Mouse (Mus musculus): ENCODE measurements around the gene Mak. TPM values are rescaled to one million over a fixed set of nuclear protein-coding genes. Genes with fewer than 3 reads are reported as not detected.

Mak gene
- polyA plus RNA-seq, 1 experiment = 98.5 TPM

GRCm38 (mm10) chr13:41088746-41089145 lies 9.2 kb upstream of the Mak start:
- TF ChIP-seq POLR2A (IDR thresholded peaks at IDR 0.05; ENCODE audit: control insufficient read depth, low read depth, low read length) (no peak), CTCF (IDR thresholded peaks at IDR 0.05; ENCODE audit: control insufficient read depth, insufficient read depth, insufficient replicate concordance, low read depth, low read length) (no peak)
- Histone ChIP-seq H3K27ac (ENCODE audit: control insufficient read depth, insufficient read depth, low read depth, low read length) (no peak overlapping the region), H3K4me1 (ENCODE audit: control insufficient read depth, insufficient read depth, low read length) (no peaks in the 10 kb centered on the region), H3K36me3 (ENCODE audit: control insufficient read depth, insufficient read depth, low read length) (no peaks in the 10 kb centered on the region), H3K27me3 (ENCODE audit: control insufficient read depth, insufficient read depth, low read length) (no peaks in the 10 kb centered on the region), H3K4me3 (ENCODE audit: control insufficient read depth, low read depth, low read length) (no peak overlapping the region)

- no peaks in the 10 kb centered on the region for H3K36me3 ChIP-seq (ENCODE audit: control insufficient read depth, insufficient read depth, low read length)
- TF ChIP-seq POLR2A (IDR thresholded peaks at IDR 0.05; ENCODE audit: control insufficient read depth, low read depth, low read length) (no peak), CTCF (IDR thresholded peaks at IDR 0.05; ENCODE audit: control insufficient read depth, insufficient read depth, insufficient replicate concordance, low read depth, low read length) (no peak)
- H3K4me3 ChIP-seq (ENCODE audit: control insufficient read depth, low read depth, low read length) = no peak overlapping the region
- H3K27me3 ChIP-seq (ENCODE audit: control insufficient read depth, insufficient read depth, low read length) = no peaks in the 10 kb centered on the region
- H3K4me1 ChIP-seq (ENCODE audit: control insufficient read depth, insufficient read depth, low read length) = no peaks in the 10 kb centered on the region
- no peak overlapping the region for H3K27ac ChIP-seq (ENCODE audit: control insufficient read depth, insufficient read depth, low read depth, low read length)
Observed at GRCm38 (mm10) chr13:41085140-41085539, 5.6 kb upstream of the Mak start.

- H3K36me3 ChIP-seq (ENCODE audit: control insufficient read depth, insufficient read depth, low read length) = no peaks in the 10 kb centered on the region
Observed at GRCm38 (mm10) chr13:41084521-41084920, 5.0 kb upstream of the Mak start.

GRCm38 (mm10) chr13:41080700-41081099 lies 1.2 kb upstream of the Mak start:
- no peak overlapping the region for H3K27ac ChIP-seq (ENCODE audit: control insufficient read depth, insufficient read depth, low read depth, low read length)
- H3K36me3 ChIP-seq (ENCODE audit: control insufficient read depth, insufficient read depth, low read length) = no peaks in the 10 kb centered on the region
- no peak overlapping the region for H3K4me3 ChIP-seq (ENCODE audit: control insufficient read depth, low read depth, low read length)
- TF ChIP-seq POLR2A (IDR thresholded peaks at IDR 0.05; ENCODE audit: control insufficient read depth, low read depth, low read length) = no peak
- no peak for TF ChIP-seq CTCF (IDR thresholded peaks at IDR 0.05; ENCODE audit: control insufficient read depth, insufficient read depth, insufficient replicate concordance, low read depth, low read length)
- no peaks in the 10 kb centered on the region for H3K27me3 ChIP-seq (ENCODE audit: control insufficient read depth, insufficient read depth, low read length)
- no peaks in the 10 kb centered on the region; the same call in none of the 2 replicates for H3K4me1 ChIP-seq (ENCODE audit: control insufficient read depth, insufficient read depth, low read length)

More at GRCm38 (mm10) chr13:41084521-41084920, 5.0 kb upstream of the Mak start:
- no peak overlapping the region for H3K4me3 ChIP-seq (ENCODE audit: control insufficient read depth, low read depth, low read length)
- no peak overlapping the region for H3K27ac ChIP-seq (ENCODE audit: control insufficient read depth, insufficient read depth, low read depth, low read length)
- TF ChIP-seq POLR2A (IDR thresholded peaks at IDR 0.05; ENCODE audit: control insufficient read depth, low read depth, low read length) (no peak), CTCF (IDR thresholded peaks at IDR 0.05; ENCODE audit: control insufficient read depth, insufficient read depth, insufficient replicate concordance, low read depth, low read length) (no peak)
- no peaks in the 10 kb centered on the region for H3K27me3 ChIP-seq (ENCODE audit: control insufficient read depth, insufficient read depth, low read length)
- no peaks in the 10 kb centered on the region; the same call in 1 of the 2 replicates for H3K4me1 ChIP-seq (ENCODE audit: control insufficient read depth, insufficient read depth, low read length)

- Histone ChIP-seq H3K27me3 (ENCODE audit: control insufficient read depth, insufficient read depth, low read length) (no peaks in the 10 kb centered on the region), H3K27ac (ENCODE audit: control insufficient read depth, insufficient read depth, low read depth, low read length) (no peak overlapping the region), H3K36me3 (ENCODE audit: control insufficient read depth, insufficient read depth, low read length) (no peaks in the 10 kb centered on the region), H3K4me3 (ENCODE audit: control insufficient read depth, low read depth, low read length) (no peak overlapping the region), H3K4me1 (ENCODE audit: control insufficient read depth, insufficient read depth, low read length) (no peaks in the 10 kb centered on the region; the same call in none of the 2 replicates)
- TF ChIP-seq POLR2A (IDR thresholded peaks at IDR 0.05; ENCODE audit: control insufficient read depth, low read depth, low read length) (no peak), CTCF (IDR thresholded peaks at IDR 0.05; ENCODE audit: control insufficient read depth, insufficient read depth, insufficient replicate concordance, low read depth, low read length) (no peak)
Observed at GRCm38 (mm10) chr13:41079859-41080258, 353 bp upstream of the Mak start.

- no peaks in the 10 kb centered on the region; the same call in none of the 2 replicates for H3K4me1 ChIP-seq (ENCODE audit: control insufficient read depth, insufficient read depth, low read length)
- H3K36me3 ChIP-seq (ENCODE audit: control insufficient read depth, insufficient read depth, low read length) = no peaks in the 10 kb centered on the region
- peak overlapping the region; percentile 89 for H3K4me3 ChIP-seq (ENCODE audit: control insufficient read depth, low read depth, low read length)
- TF ChIP-seq POLR2A (IDR thresholded peaks at IDR 0.05; ENCODE audit: control insufficient read depth, low read depth, low read length) = no peak
- no peak for TF ChIP-seq CTCF (IDR thresholded peaks at IDR 0.05; ENCODE audit: control insufficient read depth, insufficient read depth, insufficient replicate concordance, low read depth, low read length)
- no peaks in the 10 kb centered on the region for H3K27me3 ChIP-seq (ENCODE audit: control insufficient read depth, insufficient read depth, low read length)
- H3K27ac ChIP-seq (ENCODE audit: control insufficient read depth, insufficient read depth, low read depth, low read length) = no peak overlapping the region
Observed at GRCm38 (mm10) chr13:41078690-41079420, 651 bp downstream of the Mak start.

GRCm38 (mm10) chr13:41077921-41078320 lies 1.6 kb downstream of the Mak start:
- Histone ChIP-seq H3K4me3 (ENCODE audit: control insufficient read depth, low read depth, low read length) (peak overlapping the region; percentile 89), H3K36me3 (ENCODE audit: control insufficient read depth, insufficient read depth, low read length) (no peaks in the 10 kb centered on the region), H3K27me3 (ENCODE audit: control insufficient read depth, insufficient read depth, low read length) (no peaks in the 10 kb centered on the region), H3K27ac (ENCODE audit: control insufficient read depth, insufficient read depth, low read depth, low read length) (no peak overlapping the region), H3K4me1 (ENCODE audit: control insufficient read depth, insufficient read depth, low read length) (no peaks in the 10 kb centered on the region; the same call in none of the 2 replicates)
- no peak for TF ChIP-seq POLR2A (IDR thresholded peaks at IDR 0.05; ENCODE audit: control insufficient read depth, low read depth, low read length)
- TF ChIP-seq CTCF (IDR thresholded peaks at IDR 0.05; ENCODE audit: control insufficient read depth, insufficient read depth, insufficient replicate concordance, low read depth, low read length) = no peak
